Mouse (Mus musculus) c-Kit-positive CD71-positive TER-119-negative erythroid progenitor cells, embryonic 14.5 days (primary cell): ENCODE data around the gene Hnrnpd.

Experiments
- DNase-seq: peaks from one replicate; pipeline ENCODE4 v3.0.0-alpha.2; 2013; ENCODE audit warnings: low read depth

Hnrnpd gene

GRCm38 (mm10) chr5:99978699-99979442 is at the start of gene Hnrnpd, which contains the start of gene 4930524J08Rik:
Gene Hnrnpd (minus strand): TSS chr5:99978938.
Gene 4930524J08Rik (plus strand): TSS chr5:99979061.
- DNase-seq = peak; percentile 96

GRCm38 (mm10) chr5:100024868-100025267 is 46.1 kb upstream of the Hnrnpd start:
- no peak for DNase-seq

- no peak for DNase-seq
Observed at GRCm38 (mm10) chr5:100024403-100024802, 45.7 kb upstream of the Hnrnpd start.

DNA sequence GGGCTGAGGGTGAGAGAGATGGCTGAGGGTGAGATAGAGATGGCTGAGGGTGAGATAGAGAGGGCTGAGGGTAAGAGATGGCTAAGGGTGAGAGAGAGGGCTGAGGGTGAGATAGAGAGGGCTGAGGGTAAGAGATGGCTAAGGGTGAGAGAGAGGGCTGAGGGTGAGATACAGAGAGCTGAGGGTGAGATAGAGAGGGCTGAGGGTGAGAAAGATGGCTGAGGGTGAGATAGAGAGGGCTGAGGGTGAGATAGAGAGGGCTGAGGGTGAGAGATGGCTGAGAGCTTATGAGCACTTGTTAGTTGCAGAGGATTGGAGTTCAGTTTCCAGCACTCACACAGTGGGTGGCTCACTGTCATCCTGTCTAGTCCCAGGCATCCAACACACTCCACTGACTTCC is 41.4 kb upstream of the Hnrnpd start:
- no peak for DNase-seq

DNA sequence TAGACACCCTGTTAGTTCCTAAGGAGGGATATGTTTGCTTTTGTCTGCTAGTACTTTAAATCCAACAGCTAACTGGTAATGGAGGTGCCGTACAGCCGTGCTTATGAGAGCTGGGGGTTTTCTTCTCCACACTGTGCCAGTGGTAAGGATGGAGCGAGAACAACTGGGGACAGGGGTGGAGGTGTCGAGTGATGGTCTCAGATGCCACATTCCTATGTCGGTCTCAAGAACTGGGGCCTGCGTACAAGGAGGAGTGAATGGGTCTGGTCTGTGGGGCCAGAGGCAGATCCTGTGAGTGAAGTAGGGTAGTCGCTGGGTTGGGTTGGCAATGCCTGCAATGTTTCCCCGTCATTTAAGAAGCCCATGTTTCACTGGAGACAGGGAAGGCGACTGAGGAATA is 33.9 kb upstream of the Hnrnpd start:
- no peak for DNase-seq

DNA sequence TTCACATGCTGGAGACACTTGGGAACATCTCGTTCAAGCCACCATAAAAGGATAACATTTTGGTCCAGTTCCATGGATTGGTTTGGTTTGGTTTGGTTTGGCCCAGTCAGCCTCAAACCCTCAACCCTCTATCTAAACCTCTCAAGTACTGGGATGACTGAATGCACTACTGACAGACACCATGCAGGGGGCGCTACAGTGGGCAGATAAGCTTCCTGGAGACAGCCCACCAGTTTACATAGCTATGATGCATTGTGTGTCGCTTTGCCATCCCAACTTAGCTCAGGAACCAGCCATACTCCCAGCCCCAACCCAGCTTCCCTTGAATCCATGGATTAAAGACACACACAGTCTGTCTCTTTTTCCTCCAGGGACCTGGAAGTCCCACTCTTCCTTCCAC is 29.7 kb upstream of the Hnrnpd start:
- no peak for DNase-seq

GRCm38 (mm10) chr5:100007040-100007375 is 28.3 kb upstream of the Hnrnpd start:
- DNase-seq = no peak

GRCm38 (mm10) chr5:100006324-100007039 is 27.7 kb upstream of the Hnrnpd start:
- no peak for DNase-seq

DNA sequence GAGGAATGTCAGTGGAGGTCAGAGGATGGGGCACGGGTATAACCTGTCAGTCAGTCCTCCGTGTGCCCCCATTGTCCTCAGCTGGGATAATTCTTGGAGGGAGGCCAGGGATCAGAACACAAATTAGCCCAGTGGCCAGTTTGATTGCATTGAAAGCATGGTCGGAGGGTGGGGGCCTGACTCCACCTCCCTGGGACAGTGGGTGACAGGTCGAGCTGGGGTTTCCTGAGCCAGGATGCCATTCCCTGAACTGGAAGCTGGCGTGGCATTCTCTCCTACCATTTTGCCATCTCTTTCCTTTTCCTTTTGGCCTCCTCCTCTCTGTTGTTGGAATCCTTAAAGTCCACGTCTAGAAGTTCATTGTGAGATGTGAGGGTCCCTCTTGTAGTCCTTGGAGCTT is 27.2 kb upstream of the Hnrnpd start:
- no peak for DNase-seq

- peak; percentile 51 for DNase-seq
Observed at GRCm38 (mm10) chr5:100005431-100005830, 26.7 kb upstream of the Hnrnpd start.

DNA sequence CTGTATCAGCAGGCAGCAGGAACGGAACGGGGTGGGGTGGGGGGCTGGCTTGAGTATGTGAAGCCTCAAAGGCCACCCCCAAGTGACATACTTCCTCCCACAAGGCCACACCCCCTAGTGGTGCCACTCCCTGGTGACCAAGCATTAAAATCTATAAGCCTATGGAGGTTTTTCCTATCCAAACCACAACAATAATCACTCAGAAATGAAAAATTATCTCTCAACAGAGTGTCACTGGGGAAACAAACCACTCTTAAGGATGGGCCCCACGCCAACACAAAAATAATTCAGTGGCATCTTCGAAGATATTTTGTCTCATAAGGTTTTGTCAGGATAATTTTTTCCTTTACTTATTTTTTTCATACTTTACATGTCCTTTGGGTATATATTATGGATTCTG is 25.2 kb upstream of the Hnrnpd start:
- DNase-seq = no peak

DNA sequence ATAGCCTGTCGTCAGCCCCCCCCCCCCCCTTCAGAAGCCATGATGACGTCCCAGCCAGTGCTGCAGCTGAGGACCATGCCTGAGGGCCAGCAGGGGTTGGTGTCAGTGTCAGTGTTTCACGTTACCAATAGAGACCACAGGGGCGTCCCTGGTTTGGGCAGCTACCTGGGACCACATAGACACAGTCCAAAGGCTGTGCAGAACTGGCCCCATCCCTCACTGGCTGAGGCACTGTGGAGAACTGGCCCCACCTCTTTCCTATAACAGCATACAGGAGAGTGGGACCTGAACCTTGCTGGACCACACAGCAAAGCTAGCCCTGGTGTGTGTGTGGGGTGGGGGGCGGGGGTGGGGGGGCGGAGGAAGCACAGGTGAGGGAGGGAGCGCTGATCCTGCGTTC is 21.8 kb upstream of the Hnrnpd start:
- no peak for DNase-seq

- no peak for DNase-seq
Observed at GRCm38 (mm10) chr5:100000048-100000447, 21.3 kb upstream of the Hnrnpd start.

- no peak for DNase-seq
Observed at GRCm38 (mm10) chr5:99994680-99995079, 15.9 kb upstream of the Hnrnpd start.

DNA sequence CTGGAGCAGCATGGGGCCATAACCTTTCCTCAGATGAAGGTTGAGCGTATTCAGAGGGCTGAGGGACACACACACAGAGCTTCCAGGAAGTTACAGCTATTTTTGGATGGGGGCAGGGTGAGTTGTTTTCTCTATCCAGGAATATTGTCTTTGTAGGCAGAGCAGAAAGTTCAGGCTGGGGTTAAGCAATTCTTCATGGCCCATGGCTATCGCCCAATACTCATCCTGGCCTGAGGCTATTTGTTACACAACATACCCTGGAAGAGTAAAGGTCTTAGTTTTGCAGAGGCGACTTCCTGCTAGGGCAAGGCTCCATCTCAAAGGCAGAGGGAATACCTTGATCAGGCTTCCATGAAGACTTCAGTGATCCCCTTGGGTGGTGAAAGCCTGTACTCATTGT is 15.4 kb upstream of the Hnrnpd start:
- no peak for DNase-seq

GRCm38 (mm10) chr5:99983452-99984061 is 4.8 kb upstream of the Hnrnpd start:
- no peak for DNase-seq

DNA sequence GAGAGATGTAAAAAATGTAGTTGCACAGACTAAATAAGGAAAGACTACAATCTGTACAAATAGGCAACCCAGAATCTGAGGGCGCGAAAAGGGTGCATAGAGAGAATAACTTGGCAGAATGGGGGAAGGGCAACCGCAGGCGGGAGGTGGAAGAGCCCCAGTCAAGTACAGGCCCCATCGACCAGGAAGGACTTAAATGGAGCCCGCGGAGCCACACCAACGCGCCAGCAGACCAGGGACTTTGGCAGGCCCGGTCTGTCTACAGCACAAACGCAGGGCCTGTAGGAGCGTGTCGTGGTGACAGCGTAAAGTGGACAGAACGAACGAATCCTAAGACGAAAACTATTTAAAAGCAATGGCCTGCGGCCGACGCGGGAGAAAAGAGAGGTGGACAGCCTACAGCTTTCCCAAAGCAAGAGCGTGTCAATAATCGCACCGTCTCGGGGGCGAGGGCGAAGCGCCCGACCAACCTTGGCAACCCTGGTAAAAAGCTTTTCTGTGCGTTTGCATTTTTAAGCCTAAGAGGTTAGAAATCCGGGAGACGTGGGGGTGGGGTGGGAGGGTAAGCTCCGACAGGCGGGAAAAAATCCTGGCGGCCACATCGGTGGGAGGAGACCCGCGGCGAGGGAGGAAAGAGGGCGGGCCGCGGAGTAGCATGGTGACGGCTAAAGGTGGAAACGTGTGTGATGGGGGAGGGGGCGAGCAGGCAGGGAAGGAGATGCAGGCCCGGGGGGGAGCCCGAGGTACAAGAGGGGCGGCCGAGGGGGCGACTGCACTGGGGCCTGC is 1.0 kb downstream of the Hnrnpd start:
- peak; percentile 50 for DNase-seq

GRCm38 (mm10) chr5:99976334-99976955 is 2.3 kb downstream of the Hnrnpd start:
- no peak for DNase-seq

DNA sequence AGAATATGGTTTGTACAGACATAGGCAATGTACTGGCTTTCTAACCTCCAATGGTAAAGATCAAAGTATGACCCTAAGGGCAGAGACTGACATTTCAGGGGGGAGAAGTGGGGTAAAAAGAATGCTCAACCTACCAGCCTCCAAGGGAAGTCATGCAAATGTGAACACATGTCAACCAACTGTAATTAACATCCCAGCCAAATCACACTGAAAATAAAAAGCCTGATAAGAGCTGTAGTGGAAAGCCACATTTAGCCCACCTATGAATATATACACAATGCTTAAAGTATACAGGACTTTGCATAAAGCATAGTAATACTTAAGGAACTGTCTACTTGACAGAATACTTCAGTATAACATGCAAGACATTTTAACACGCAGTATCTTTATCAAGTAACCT is 3.0 kb downstream of the Hnrnpd start:
- no peak for DNase-seq

- DNase-seq = no peak
Observed at GRCm38 (mm10) chr5:99975061-99975460, 3.7 kb downstream of the Hnrnpd start.

DNA sequence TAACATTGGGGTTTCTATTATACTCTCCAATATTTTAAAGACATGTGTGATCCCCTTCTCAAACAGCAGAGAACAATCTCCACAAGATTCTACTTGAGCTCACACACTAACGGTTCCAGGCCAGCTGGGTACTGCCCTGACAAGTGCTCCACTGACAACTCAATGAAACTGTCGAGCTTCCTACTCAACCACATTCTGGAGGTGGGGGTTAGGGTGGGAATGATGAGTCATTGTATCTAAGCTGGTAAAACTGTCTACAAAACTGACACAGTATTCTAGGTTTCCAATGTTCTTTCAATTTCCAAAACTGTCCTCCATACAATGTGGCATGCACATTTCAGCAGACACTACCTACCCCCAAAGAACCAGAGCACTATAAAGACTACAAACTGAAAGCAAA is 4.8 kb downstream of the Hnrnpd start:
- DNase-seq = no peak

GRCm38 (mm10) chr5:99959960-99960359 is 18.8 kb downstream of the Hnrnpd start:
- DNase-seq = no peak
